Mouse (Mus musculus) neural tube, embryonic 12.5 days (tissue): ENCODE measurements around the gene Slc16a13. TPM values are rescaled to one million over a fixed set of nuclear protein-coding genes. Genes with fewer than 3 reads are reported as not detected.
A peak's percentile ranks its signal among the peaks of the same experiment; 100 is the strongest.

Experiments used
- ATAC-seq: fragments of 200-750 bp; cut with Nextera tagmentation; 2 replicates; pipeline ENCODE4 v1.8.0; 2017; ENCODE audit warnings: low read depth, mild to moderate bottlenecking, moderate TSS enrichment, moderate library complexity; ENCODE audit not compliant: low FRiP score
- H3K27ac ChIP-seq: fragments of 300-500 bp; sonication (generic); 2 replicates; pipeline ENCODE4 v1.5.1; 2016
- H3K27me3 ChIP-seq: fragments of 300-500 bp; sonication (generic); replicated peaks from 2 replicates; pipeline ENCODE4 v1.6.1; 2016; ENCODE audit warnings: mild to moderate bottlenecking
- H3K36me3 ChIP-seq: fragments of 300-500 bp; sonication (generic); 2 replicates; pipeline ENCODE4 v1.6.1; 2016; ENCODE audit warnings: mild to moderate bottlenecking
- H3K4me1 ChIP-seq: fragments of 300-500 bp; sonication (generic); 2 replicates; pipeline ENCODE4 v1.6.1; 2016
- H3K4me2 ChIP-seq: fragments of 300-500 bp; sonication (generic); replicated peaks from 2 replicates; pipeline ENCODE4 v1.6.1; 2016; ENCODE audit warnings: mild to moderate bottlenecking
- H3K4me3 ChIP-seq: fragments of 300-500 bp; sonication (generic); 2 replicates; pipeline ENCODE4 v1.5.1; 2016
- H3K9ac ChIP-seq: fragments of 300-500 bp; sonication (generic); 2 replicates; pipeline ENCODE4 v1.6.1; 2016; ENCODE audit warnings: mild to moderate bottlenecking
- H3K9me3 ChIP-seq: fragments of 300-500 bp; sonication (generic); 2 replicates; pipeline ENCODE4 v1.6.1; 2016; ENCODE audit warnings: mild to moderate bottlenecking
- WGBS: fragments of 180-500 bp; shearing (Covaris S2); methylation state at CpG from one replicate; pipeline ENCODE4 v1.1.7; 2016; 5-methylcytosine and 5-hydroxymethylcytosine counted together
- polyA plus RNA-seq: library from polyadenylated mRNA; unstranded; fragments of >200 nt; fragmentation: Nextera tagmentation; extraction: Ambion mirVana; gene quantifications from 2 replicates; pipeline ENCODE4 v1.2.1, GENCODE M21; 2016

Gene Slc16a13
- polyA plus RNA-seq, 1 experiment from 2014 or later: 16.3 TPM

- Histone ChIP-seq H3K9ac (peak overlapping the region; percentile 30), H3K4me2 (peak overlapping the region; percentile 88), H3K27ac (no peak overlapping the region), H3K4me1 (peaks cover 53% of the 10 kb centered on the region), H3K9me3 (no peaks in the 10 kb centered on the region), H3K36me3 (peaks cover 15% of the 10 kb centered on the region), H3K4me3 (no peak overlapping the region), H3K27me3 (peaks cover 43% of the 10 kb centered on the region)
- ATAC-seq: no peak
- 89% methylated on average over 15 of the region's 15 CpGs for WGBS
Observed at GRCm38 (mm10) chr11:70218741-70219470, 2.0 kb downstream of the Slc16a13 start.

GRCm38 (mm10) chr11:70218039-70218438, 2.8 kb downstream of the Slc16a13 start:
- ATAC-seq: no peak
- Histone ChIP-seq H3K4me2 (no peak overlapping the region), H3K4me1 (peaks cover 57% of the 10 kb centered on the region), H3K9me3 (no peaks in the 10 kb centered on the region), H3K4me3 (no peak overlapping the region), H3K27me3 (peaks cover 52% of the 10 kb centered on the region), H3K9ac (no peak overlapping the region), H3K36me3 (peaks cover 15% of the 10 kb centered on the region), H3K27ac (no peak overlapping the region)
- 91% methylated on average over 4 of the region's 4 CpGs for WGBS

GRCm38 (mm10) chr11:70216103-70216502, 4.8 kb downstream of the Slc16a13 start:
- peaks cover 15% of the 10 kb centered on the region for H3K36me3 ChIP-seq
- no peaks in the 10 kb centered on the region for H3K9me3 ChIP-seq
- no peak overlapping the region for H3K9ac ChIP-seq
- H3K27ac ChIP-seq: no peak overlapping the region
- no peak overlapping the region; the same call in 1 of the 2 replicates for H3K4me2 ChIP-seq
- ATAC-seq: no peak
- H3K4me3 ChIP-seq: no peak overlapping the region
- H3K27me3 ChIP-seq: peaks cover 63% of the 10 kb centered on the region
- peaks cover 46% of the 10 kb centered on the region for H3K4me1 ChIP-seq
- WGBS: 59% methylated on average over 3 of the region's 3 CpGs

GRCm38 (mm10) chr11:70215301-70215700, 5.6 kb downstream of the Slc16a13 start:
- no peak overlapping the region for H3K27ac ChIP-seq
- H3K27me3 ChIP-seq: peaks cover 63% of the 10 kb centered on the region
- H3K4me1 ChIP-seq: peaks cover 44% of the 10 kb centered on the region
- ATAC-seq: no peak
- no peak overlapping the region for H3K9ac ChIP-seq
- peak overlapping the region; percentile 54; the same call in 1 of the 2 replicates for H3K4me2 ChIP-seq
- H3K36me3 ChIP-seq: peaks cover 15% of the 10 kb centered on the region
- 9% methylated on average over 22 of the region's 22 CpGs for WGBS
- H3K4me3 ChIP-seq: no peak overlapping the region
- H3K9me3 ChIP-seq: no peaks in the 10 kb centered on the region

GRCm38 (mm10) chr11:70214856-70215209, 6.0 kb downstream of the Slc16a13 start:
- 3% methylated on average over 18 of the region's 18 CpGs for WGBS
- H3K27me3 ChIP-seq: peaks cover 63% of the 10 kb centered on the region
- peak overlapping the region; percentile 32 for H3K4me3 ChIP-seq
- H3K4me2 ChIP-seq: peak overlapping the region; percentile 54
- H3K9me3 ChIP-seq: no peaks in the 10 kb centered on the region
- H3K9ac ChIP-seq: 0 out of 2 replicates have a peak overlapping the region, but pooled peaks have one; percentile 51
- H3K27ac ChIP-seq: no peak overlapping the region
- no peak for ATAC-seq
- peaks cover 40% of the 10 kb centered on the region for H3K4me1 ChIP-seq
- H3K36me3 ChIP-seq: peaks cover 15% of the 10 kb centered on the region

GRCm38 (mm10) chr11:70214191-70214855, 6.5 kb downstream of the Slc16a13 start:
- Histone ChIP-seq H3K9me3 (no peaks in the 10 kb centered on the region), H3K36me3 (peaks cover 15% of the 10 kb centered on the region), H3K4me2 (peak overlapping the region; percentile 54), H3K27me3 (peaks cover 63% of the 10 kb centered on the region), H3K4me3 (peak overlapping the region; percentile 32), H3K9ac (peak overlapping the region; percentile 51), H3K4me1 (peaks cover 35% of the 10 kb centered on the region), H3K27ac (no peak overlapping the region)
- peak; percentile 39 for ATAC-seq
- 2% methylated on average over 46 of the region's 46 CpGs for WGBS

- ATAC-seq: no peak
- Histone ChIP-seq H3K9me3 (no peaks in the 10 kb centered on the region), H3K27me3 (peaks cover 58% of the 10 kb centered on the region), H3K4me1 (peaks cover 29% of the 10 kb centered on the region), H3K4me2 (peak overlapping the region; percentile 54), H3K9ac (peak overlapping the region; percentile 51), H3K27ac (no peak overlapping the region), H3K4me3 (peak overlapping the region; percentile 32), H3K36me3 (peaks cover 15% of the 10 kb centered on the region)
- WGBS: 6% methylated on average over 26 of the region's 26 CpGs
Observed at GRCm38 (mm10) chr11:70213736-70214135, 7.1 kb downstream of the Slc16a13 start.

- H3K9me3 ChIP-seq: no peaks in the 10 kb centered on the region
- H3K27me3 ChIP-seq: peaks cover 58% of the 10 kb centered on the region
- H3K4me3 ChIP-seq: no peak overlapping the region
- H3K4me2 ChIP-seq: no peak overlapping the region
- WGBS: 8% methylated on average over 9 of the region's 9 CpGs
- no peak overlapping the region for H3K9ac ChIP-seq
- peaks cover 23% of the 10 kb centered on the region for H3K4me1 ChIP-seq
- no peak for ATAC-seq
- no peak overlapping the region for H3K27ac ChIP-seq
- H3K36me3 ChIP-seq: peaks cover 15% of the 10 kb centered on the region
Observed at GRCm38 (mm10) chr11:70212896-70213295, 8.0 kb downstream of the Slc16a13 start.

GRCm38 (mm10) chr11:70212423-70212822, 8.4 kb downstream of the Slc16a13 start, which contains the start of gene Slc16a11:
TSS of gene Slc16a11 (plus strand) at chr11:70212752.
- Histone ChIP-seq H3K27me3 (peaks cover 55% of the 10 kb centered on the region), H3K9me3 (no peaks in the 10 kb centered on the region)

GRCm38 (mm10) chr11:70211972-70212371, 8.9 kb downstream of the Slc16a13 start:
- H3K9ac ChIP-seq: no peak overlapping the region
- H3K4me2 ChIP-seq: no peak overlapping the region
- peaks cover 50% of the 10 kb centered on the region for H3K27me3 ChIP-seq
- H3K27ac ChIP-seq: no peak overlapping the region
- WGBS: 83% methylated on average over 6 of the region's 6 CpGs
- H3K36me3 ChIP-seq: peaks cover 6% of the 10 kb centered on the region; the same call in 1 of the 2 replicates
- H3K4me3 ChIP-seq: no peak overlapping the region
- H3K9me3 ChIP-seq: no peaks in the 10 kb centered on the region
- no peak for ATAC-seq
- peaks cover 23% of the 10 kb centered on the region for H3K4me1 ChIP-seq

More at GRCm38 (mm10) chr11:70212423-70212822, 8.4 kb downstream of the Slc16a13 start, which contains the start of gene Slc16a11:
- WGBS: 66% methylated on average over 6 of the region's 6 CpGs
- Histone ChIP-seq H3K4me3 (no peak within 1 kb of the TSS; the same call in 1 of the 2 replicates), H3K9ac (no peak within 1 kb of the TSS; the same call in 1 of the 2 replicates), H3K36me3 (peaks cover 11% of the 10 kb centered on the region), H3K27ac (no peak within 1 kb of the TSS), H3K4me2 (peak within 1 kb of the TSS; percentile 54; the same call in 1 of the 2 replicates), H3K4me1 (peaks cover 23% of the 10 kb centered on the region)
- no peak for ATAC-seq

- no peak for ATAC-seq
- H3K36me3 ChIP-seq: 0 out of 2 replicates have a peak, but pooled peaks cover under 1% of the 10 kb centered on the region
- H3K4me3 ChIP-seq: no peak overlapping the region
- no peak overlapping the region for H3K4me2 ChIP-seq
- 94% methylated on average over 2 of the region's 2 CpGs for WGBS
- no peak overlapping the region for H3K27ac ChIP-seq
- peaks cover 40% of the 10 kb centered on the region for H3K27me3 ChIP-seq
- peaks cover 22% of the 10 kb centered on the region for H3K4me1 ChIP-seq
- no peak overlapping the region for H3K9ac ChIP-seq
- H3K9me3 ChIP-seq: no peaks in the 10 kb centered on the region
Observed at GRCm38 (mm10) chr11:70210681-70211080, 10.2 kb downstream of the Slc16a13 start.

- H3K27ac ChIP-seq: no peak overlapping the region
- no peak overlapping the region for H3K4me2 ChIP-seq
- H3K36me3 ChIP-seq: no peaks in the 10 kb centered on the region
- no peak overlapping the region for H3K9ac ChIP-seq
- no peaks in the 10 kb centered on the region for H3K9me3 ChIP-seq
- WGBS: 77% methylated on average over 5 of the region's 5 CpGs
- H3K27me3 ChIP-seq: peaks cover 22% of the 10 kb centered on the region
- H3K4me1 ChIP-seq: peaks cover 4% of the 10 kb centered on the region; the same call in 1 of the 2 replicates
- no peak for ATAC-seq
- no peak overlapping the region for H3K4me3 ChIP-seq
Observed at GRCm38 (mm10) chr11:70208778-70209388, 12.0 kb downstream of the Slc16a13 start.
